Mouse (Mus musculus) midbrain, embryonic 16.5 days (tissue): Measurements from ENCODE around the gene Gpha2. TPM values are rescaled to one million over a fixed set of nuclear protein-coding genes. Genes with fewer than 3 reads are reported as not detected.
A peak's percentile ranks its signal among the peaks of the same experiment; 100 is the strongest.

Source experiments
- ATAC-seq: fragments of 200-750 bp; cut with Nextera tagmentation; 2 replicates; pipeline ENCODE4 v1.8.0; 2017; ENCODE audit warnings: moderate TSS enrichment
- H3K27ac ChIP-seq: fragments of 300-500 bp; sonication (generic); 2 replicates; pipeline ENCODE4 v1.5.1; 2014; ENCODE audit warnings: mild to moderate bottlenecking, low read length, mixed read lengths
- H3K27me3 ChIP-seq: fragments of 300-500 bp; sonication (generic); 2 replicates; pipeline ENCODE4 v1.6.1; 2014; ENCODE audit warnings: low read depth, low read length, mixed read lengths; ENCODE audit not compliant: control insufficient read depth, insufficient read depth
- H3K36me3 ChIP-seq: fragments of 300-500 bp; sonication (generic); 2 replicates; pipeline ENCODE4 v1.6.1; 2014; ENCODE audit warnings: mild to moderate bottlenecking, low read length, moderate library complexity, mixed read lengths; ENCODE audit not compliant: control insufficient read depth, insufficient read depth
- H3K4me1 ChIP-seq: fragments of 300-500 bp; sonication (generic); 2 replicates; pipeline ENCODE4 v1.6.1; 2014; ENCODE audit warnings: mild to moderate bottlenecking, low read length, mixed read lengths; ENCODE audit not compliant: control insufficient read depth, insufficient read depth
- H3K4me2 ChIP-seq: fragments of 300-500 bp; sonication (generic); 2 replicates; pipeline ENCODE4 v1.6.1; 2014; ENCODE audit warnings: mild to moderate bottlenecking, low read length, mixed read lengths
- H3K4me3 ChIP-seq: fragments of 300-500 bp; sonication (generic); 2 replicates; pipeline ENCODE4 v1.5.1; 2014; ENCODE audit warnings: low read depth, mild to moderate bottlenecking, low read length, moderate library complexity, mixed read lengths
- H3K9ac ChIP-seq: fragments of 300-500 bp; sonication (generic); 2 replicates; pipeline ENCODE4 v1.6.1; 2014; ENCODE audit warnings: low read depth, low read length, mixed read lengths
- H3K9me3 ChIP-seq: fragments of 300-500 bp; sonication (generic); replicated peaks from 2 replicates; pipeline ENCODE4 v1.6.1; 2014; ENCODE audit warnings: mild to moderate bottlenecking, low read length, mixed read lengths; ENCODE audit not compliant: control insufficient read depth, poor library complexity, severe bottlenecking
- whole genome bisulfite sequencing: fragments of 180-500 bp; shearing (Covaris S2); extraction: QIAGEN DNeasy Blood & Tissue Kit; methylation state at CpG from one replicate; pipeline ENCODE4 v1.1.7; 2014; 5-methylcytosine and 5-hydroxymethylcytosine counted together
- polyA plus RNA-seq: library from polyadenylated mRNA; unstranded; fragments of >200 nt; fragmentation: Nextera tagmentation; extraction: Ambion mirVana; gene quantifications from 2 replicates; pipeline ENCODE4 v1.2.1, GENCODE M21; 2015

The Gpha2 gene
- polyA plus RNA-seq, 1 experiment from 2014 or later: not detected

- no peak for ATAC-seq
- H3K9me3 ChIP-seq: no peaks in the 10 kb centered on the region
- no peaks in the 10 kb centered on the region for H3K27me3 ChIP-seq
- no peak overlapping the region for H3K27ac ChIP-seq
- peaks cover 18% of the 10 kb centered on the region for H3K36me3 ChIP-seq
- H3K4me1 ChIP-seq: no peaks in the 10 kb centered on the region
- no peak overlapping the region for H3K4me2 ChIP-seq
- WGBS: 88% methylated on average over 14 of the region's 14 CpGs
- H3K9ac ChIP-seq: no peak overlapping the region
- no peak overlapping the region for H3K4me3 ChIP-seq
Measured at GRCm38 (mm10) chr19:6226763-6227162, 583 bp downstream of the Gpha2 start.

- 79% methylated on average over 4 of the region's 4 CpGs for WGBS
- Histone ChIP-seq H3K9me3 (no peaks in the 10 kb centered on the region), H3K9ac (no peak overlapping the region), H3K4me2 (no peak overlapping the region), H3K27ac (no peak overlapping the region), H3K4me1 (no peaks in the 10 kb centered on the region), H3K4me3 (no peak overlapping the region), H3K36me3 (peaks cover 26% of the 10 kb centered on the region), H3K27me3 (no peaks in the 10 kb centered on the region)
- no peak for ATAC-seq
Measured at GRCm38 (mm10) chr19:6227864-6228263, 1.7 kb downstream of the Gpha2 start.

GRCm38 (mm10) chr19:6230411-6230810 lies 4.2 kb downstream of the Gpha2 start:
- H3K4me1 ChIP-seq: peaks cover 13% of the 10 kb centered on the region
- peaks cover 26% of the 10 kb centered on the region for H3K36me3 ChIP-seq

GRCm38 (mm10) chr19:6231036-6231435 lies 4.9 kb downstream of the Gpha2 start:
- no peak for ATAC-seq
- peaks cover 13% of the 10 kb centered on the region for H3K4me1 ChIP-seq
- no peak overlapping the region for H3K4me2 ChIP-seq
- H3K9me3 ChIP-seq: no peaks in the 10 kb centered on the region
- no peak overlapping the region for H3K4me3 ChIP-seq
- no peak overlapping the region for H3K27ac ChIP-seq
- H3K9ac ChIP-seq: no peak overlapping the region
- 92% methylated on average over 2 of the region's 2 CpGs for WGBS
- no peaks in the 10 kb centered on the region for H3K27me3 ChIP-seq
- peaks cover 26% of the 10 kb centered on the region for H3K36me3 ChIP-seq

More at GRCm38 (mm10) chr19:6230411-6230810, 4.2 kb downstream of the Gpha2 start:
- Histone ChIP-seq H3K4me3 (no peak overlapping the region), H3K4me2 (no peak overlapping the region), H3K27me3 (no peaks in the 10 kb centered on the region), H3K9ac (no peak overlapping the region), H3K9me3 (no peaks in the 10 kb centered on the region), H3K27ac (no peak overlapping the region)
- no peak for ATAC-seq
- WGBS: 91% methylated on average over 4 of the region's 4 CpGs

GRCm38 (mm10) chr19:6233647-6234046 lies 7.5 kb downstream of the Gpha2 start:
- ATAC-seq: no peak
- Histone ChIP-seq H3K4me2 (no peak overlapping the region), H3K4me1 (peaks cover 16% of the 10 kb centered on the region), H3K27ac (no peak overlapping the region), H3K4me3 (no peak overlapping the region), H3K9ac (no peak overlapping the region), H3K9me3 (no peaks in the 10 kb centered on the region), H3K27me3 (no peaks in the 10 kb centered on the region), H3K36me3 (peaks cover 22% of the 10 kb centered on the region)
- 87% methylated on average over 16 of the region's 16 CpGs for WGBS

GRCm38 (mm10) chr19:6234337-6235083 lies 8.3 kb downstream of the Gpha2 start:
- peak overlapping the region; percentile 68 for H3K4me2 ChIP-seq
- no peaks in the 10 kb centered on the region for H3K27me3 ChIP-seq
- H3K9me3 ChIP-seq: no peaks in the 10 kb centered on the region
- H3K4me1 ChIP-seq: peaks cover 16% of the 10 kb centered on the region
- H3K9ac ChIP-seq: peak overlapping the region; percentile 93
- no peak for ATAC-seq
- H3K36me3 ChIP-seq: peaks cover 20% of the 10 kb centered on the region
- peak overlapping the region; percentile 91 for H3K4me3 ChIP-seq
- WGBS: 67% methylated on average over 11 of the region's 11 CpGs
- H3K27ac ChIP-seq: no peak overlapping the region

- no peaks in the 10 kb centered on the region for H3K27me3 ChIP-seq
- H3K36me3 ChIP-seq: peaks cover 12% of the 10 kb centered on the region
- H3K4me1 ChIP-seq: peaks cover 16% of the 10 kb centered on the region
- peak within 1 kb of the TSS; percentile 91 for H3K4me3 ChIP-seq
- H3K9ac ChIP-seq: peak within 1 kb of the TSS; percentile 93
- WGBS: 1% methylated on average over 46 of the region's 48 CpGs
- peak within 1 kb of the TSS; percentile 68 for H3K4me2 ChIP-seq
- H3K9me3 ChIP-seq: no peaks in the 10 kb centered on the region
- peak; percentile 94 for ATAC-seq
- peak within 1 kb of the TSS; percentile 93 for H3K27ac ChIP-seq
Measured at GRCm38 (mm10) chr19:6235084-6236052, 9.2 kb downstream of the Gpha2 start, which contains the start of gene Ppp2r5b. Ppp2r5b (minus strand) TSS chr19:6235872.

- WGBS: 0% methylated on average over 9 of the region's 9 CpGs
Measured at GRCm38 (mm10) chr19:6236053-6236441, 9.9 kb downstream of the Gpha2 start.

More at GRCm38 (mm10) chr19:6236053-6236441, 9.9 kb downstream of the Gpha2 start:
- Histone ChIP-seq H3K9me3 (no peaks in the 10 kb centered on the region), H3K27ac (peak overlapping the region; percentile 93), H3K4me1 (peaks cover 16% of the 10 kb centered on the region), H3K27me3 (no peaks in the 10 kb centered on the region), H3K9ac (peak overlapping the region; percentile 93), H3K4me3 (peak overlapping the region; percentile 91), H3K4me2 (peak overlapping the region; percentile 68), H3K36me3 (peaks cover 7% of the 10 kb centered on the region)
- ATAC-seq: peak; percentile 90
